Mouse (Mus musculus): ENCODE results near the gene Lrch1.

Gene Lrch1

GRCm38 (mm10) chr14:74723541-74723940 is 224.1 kb downstream of the Lrch1 start:
- no peak for DNase-seq (ENCODE audit: low spot score)

GRCm38 (mm10) chr14:74709054-74709453 is 238.6 kb downstream of the Lrch1 start:
- DNase-seq (ENCODE audit: low spot score): no peak
